Mouse (Mus musculus) 3T3-L1 (cell line): ENCODE data around the gene Aup1.

ENCODE experiments used
- DNase-seq: peaks from one replicate; pipeline ENCODE4 v3.0.0-alpha.2; 2015; ENCODE audit warnings: low read depth, low spot score

Aup1 gene

GRCm38 (mm10) chr6:83101688-83102556 lies 47.6 kb downstream of the Aup1 start:
- DNase-seq = peak; percentile 78

GRCm38 (mm10) chr6:83103130-83103650 lies 48.9 kb downstream of the Aup1 start:
- no peak for DNase-seq

GRCm38 (mm10) chr6:83104158-83104557 lies 49.8 kb downstream of the Aup1 start:
- no peak for DNase-seq
